Mouse (Mus musculus) c-Kit-positive CD71-positive TER-119-positive erythroid progenitor cells, embryonic 14.5 days (primary cell): ENCODE measurements at regions not wholly inside any gene's neighbourhood (a gene's known extent, or its start where the extent isn't known, plus 50 kb on each side); places are given as distances from the start of the nearest gene placed in this dataset.

Experiments used
- DNase-seq: peaks from one replicate; pipeline ENCODE4 v3.0.0-alpha.2; 2013; ENCODE audit warnings: low spot score

DNA sequence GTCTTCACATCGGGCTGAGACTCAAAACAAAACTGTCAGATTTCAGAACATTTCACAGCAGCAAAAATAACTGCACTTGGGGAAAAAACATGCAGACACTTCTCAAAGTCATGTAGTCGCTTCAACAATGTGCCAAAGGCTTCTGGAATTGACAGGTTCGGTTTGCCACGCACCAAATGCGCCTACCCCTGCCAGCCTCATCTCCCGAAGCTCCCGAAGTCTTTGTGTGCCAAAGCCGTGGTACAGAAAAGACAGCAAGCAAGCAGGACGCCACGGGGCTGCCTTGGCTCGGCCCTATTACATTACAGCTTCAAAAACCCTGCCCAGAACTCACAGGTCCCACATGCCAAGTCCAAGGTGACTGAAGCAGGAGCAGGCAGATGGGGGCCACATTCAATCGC, 50.9 kb upstream of the Dio3 start:
- no peak for DNase-seq
